Mouse (Mus musculus) limb, embryonic 10.5 days (tissue): ENCODE data around the gene Mta2. TPM values are rescaled to one million over a fixed set of nuclear protein-coding genes. Genes with fewer than 3 reads are reported as not detected.
"Not testable (repeated sequence)": the region's sequence is repeated elsewhere in the genome, so short reads cannot be mapped to it uniquely, and the experiment has no call there.

ENCODE experiments used
- DNase-seq: peaks from one replicate; pipeline ENCODE4 v3.0.0-alpha.2; 2017; ENCODE audit warnings: low spot score
- H3K27ac ChIP-seq: fragments of 300-500 bp; sonication (generic); 2 replicates; pipeline ENCODE4 v1.5.1; 2016; ENCODE audit warnings: mild to moderate bottlenecking
- H3K27me3 ChIP-seq: fragments of 300-500 bp; sonication (generic); 2 replicates; pipeline ENCODE4 v1.6.1; 2016; ENCODE audit warnings: low read depth, mild to moderate bottlenecking; ENCODE audit not compliant: poor library complexity, severe bottlenecking
- H3K36me3 ChIP-seq: fragments of 300-500 bp; sonication (generic); 2 replicates; pipeline ENCODE4 v1.6.1; 2016; ENCODE audit warnings: mild to moderate bottlenecking, moderate library complexity
- H3K4me1 ChIP-seq: fragments of 300-500 bp; sonication (generic); 2 replicates; pipeline ENCODE4 v1.6.1; 2016
- H3K4me3 ChIP-seq: fragments of 300-500 bp; sonication (generic); 2 replicates; pipeline ENCODE4 v1.5.1; 2016; ENCODE audit warnings: mild to moderate bottlenecking, moderate library complexity
- H3K9me3 ChIP-seq: fragments of 300-500 bp; sonication (generic); replicated peaks from 2 replicates; pipeline ENCODE4 v1.6.1; 2016; ENCODE audit warnings: mild to moderate bottlenecking
- WGBS: fragments of 180-500 bp; shearing (Covaris S2); methylation state at CpG from one replicate; pipeline ENCODE4 v1.1.7; 2016; 5-methylcytosine and 5-hydroxymethylcytosine counted together
- polyA plus RNA-seq: library from polyadenylated mRNA; unstranded; fragments of >200 nt; fragmentation: Nextera tagmentation; extraction: Ambion mirVana; gene quantifications from 2 replicates; pipeline ENCODE4 v1.2.1, GENCODE M21; 2016

Gene Mta2
- polyA plus RNA-seq, 1 experiment from 2014 or later = 233 TPM

DNA sequence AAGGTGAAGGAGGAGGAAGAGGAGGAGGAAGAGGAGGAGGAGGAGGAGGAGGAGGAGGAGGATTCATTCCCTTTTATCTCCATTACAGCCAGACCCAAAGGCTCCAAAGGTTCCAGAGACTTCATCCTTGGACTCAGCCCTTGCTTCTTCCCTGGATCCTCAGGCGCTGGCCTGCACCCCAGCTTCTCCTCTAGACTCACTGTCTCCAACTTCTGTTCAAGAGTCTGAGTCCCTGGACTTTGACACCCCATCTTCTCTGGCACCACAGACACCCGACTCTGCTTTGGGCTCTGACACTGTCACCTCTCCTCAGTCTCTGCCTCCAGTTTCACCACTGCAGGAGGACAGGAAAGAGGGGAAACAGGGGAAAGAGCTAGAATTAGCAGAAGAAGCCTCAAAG is 20.6 kb downstream of the Mta2 start:
- H3K4me3 ChIP-seq = no peak overlapping the region
- 81% methylated on average over 2 of the region's 2 CpGs for WGBS

DNA sequence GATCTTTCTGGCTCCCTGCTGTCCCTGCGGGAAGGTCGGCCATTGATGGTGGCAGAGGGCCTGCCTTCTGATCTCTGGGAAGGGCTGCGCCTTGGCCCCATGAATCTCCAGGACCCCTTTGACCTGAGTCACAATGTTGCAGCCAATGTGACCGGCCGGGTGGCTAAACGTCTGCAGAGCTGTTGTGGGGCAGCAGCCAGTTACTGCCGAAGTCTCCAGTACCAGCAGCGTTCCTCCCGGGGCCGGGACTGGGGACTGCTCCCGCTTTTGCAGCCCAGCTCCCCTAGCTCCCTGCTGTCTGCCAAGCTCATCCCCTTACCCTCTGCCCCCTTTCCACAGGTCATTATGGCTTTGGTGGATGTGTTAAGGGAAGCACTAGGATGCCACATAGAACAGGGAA is 23.4 kb downstream of the Mta2 start:
- peaks cover 78% of the 10 kb centered on the region for H3K36me3 ChIP-seq
- no peak for DNase-seq
- no peaks in the 10 kb centered on the region for H3K9me3 ChIP-seq
- peak overlapping the region; percentile 73 for H3K4me3 ChIP-seq
- no peaks in the 10 kb centered on the region for H3K27me3 ChIP-seq
- WGBS = 90% methylated on average over 11 of the region's 11 CpGs
- peak overlapping the region; percentile 88 for H3K27ac ChIP-seq
- peaks cover 19% of the 10 kb centered on the region for H3K4me1 ChIP-seq

More for the DNA sequence above, 20.6 kb downstream of the Mta2 start:
- Histone ChIP-seq H3K9me3 (no peaks in the 10 kb centered on the region), H3K36me3 (peaks cover 88% of the 10 kb centered on the region), H3K27ac (no peak overlapping the region), H3K27me3 (no peaks in the 10 kb centered on the region), H3K4me1 (peaks cover 15% of the 10 kb centered on the region)
- DNase-seq = no peak

DNA sequence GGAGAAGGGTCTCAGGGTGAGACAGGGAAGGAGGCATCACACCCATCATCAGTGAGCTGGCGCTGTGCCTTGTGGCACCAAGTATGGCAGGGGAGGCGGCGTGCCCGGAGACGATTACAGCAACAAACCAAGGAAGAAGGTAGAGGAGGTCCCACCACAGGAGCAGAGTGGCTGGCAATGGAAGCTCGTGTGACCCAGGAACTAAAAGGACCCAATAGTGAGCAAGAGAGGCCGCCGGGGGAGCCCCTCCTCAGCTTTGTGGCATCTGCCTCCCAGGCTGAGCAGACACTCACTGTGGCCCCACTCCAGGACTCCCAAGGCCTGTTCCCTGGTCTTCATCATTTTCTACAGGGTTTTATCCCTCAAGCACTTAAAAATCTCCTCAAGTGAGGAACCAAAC is 24.1 kb downstream of the Mta2 start:
- peaks cover 19% of the 10 kb centered on the region for H3K4me1 ChIP-seq
- WGBS = 79% methylated on average over 8 of the region's 8 CpGs
- H3K36me3 ChIP-seq = peaks cover 78% of the 10 kb centered on the region
- peak overlapping the region; percentile 88 for H3K27ac ChIP-seq
- H3K9me3 ChIP-seq = no peaks in the 10 kb centered on the region
- H3K27me3 ChIP-seq = no peaks in the 10 kb centered on the region
- no peak for DNase-seq
- H3K4me3 ChIP-seq = peak overlapping the region; percentile 73

DNA sequence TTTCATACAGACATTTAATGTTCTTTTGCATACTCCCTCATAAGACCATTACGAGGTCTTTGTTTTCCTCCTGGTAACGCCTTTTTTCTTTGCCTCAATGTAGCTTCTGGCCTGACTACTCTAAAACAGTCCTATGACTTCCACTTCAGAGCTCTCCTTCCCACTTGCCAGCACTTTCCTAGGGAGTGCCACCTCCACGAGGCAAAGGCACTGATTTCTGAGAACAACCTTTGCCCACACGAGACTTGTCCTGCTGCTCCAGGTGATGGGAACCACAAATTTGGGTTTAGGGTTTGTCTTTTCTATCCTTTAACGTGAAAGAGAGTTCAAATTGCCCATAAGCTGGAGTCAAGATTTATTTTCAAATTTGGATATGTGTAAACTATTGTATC is 24.5 kb downstream of the Mta2 start:
- WGBS = 49% methylated on average over 5 of the region's 5 CpGs
- Histone ChIP-seq H3K4me3 (peak overlapping the region; percentile 73), H3K9me3 (no peaks in the 10 kb centered on the region), H3K27ac (peak overlapping the region; percentile 88), H3K36me3 (peaks cover 78% of the 10 kb centered on the region), H3K27me3 (no peaks in the 10 kb centered on the region), H3K4me1 (peaks cover 19% of the 10 kb centered on the region)
- no peak for DNase-seq

DNA sequence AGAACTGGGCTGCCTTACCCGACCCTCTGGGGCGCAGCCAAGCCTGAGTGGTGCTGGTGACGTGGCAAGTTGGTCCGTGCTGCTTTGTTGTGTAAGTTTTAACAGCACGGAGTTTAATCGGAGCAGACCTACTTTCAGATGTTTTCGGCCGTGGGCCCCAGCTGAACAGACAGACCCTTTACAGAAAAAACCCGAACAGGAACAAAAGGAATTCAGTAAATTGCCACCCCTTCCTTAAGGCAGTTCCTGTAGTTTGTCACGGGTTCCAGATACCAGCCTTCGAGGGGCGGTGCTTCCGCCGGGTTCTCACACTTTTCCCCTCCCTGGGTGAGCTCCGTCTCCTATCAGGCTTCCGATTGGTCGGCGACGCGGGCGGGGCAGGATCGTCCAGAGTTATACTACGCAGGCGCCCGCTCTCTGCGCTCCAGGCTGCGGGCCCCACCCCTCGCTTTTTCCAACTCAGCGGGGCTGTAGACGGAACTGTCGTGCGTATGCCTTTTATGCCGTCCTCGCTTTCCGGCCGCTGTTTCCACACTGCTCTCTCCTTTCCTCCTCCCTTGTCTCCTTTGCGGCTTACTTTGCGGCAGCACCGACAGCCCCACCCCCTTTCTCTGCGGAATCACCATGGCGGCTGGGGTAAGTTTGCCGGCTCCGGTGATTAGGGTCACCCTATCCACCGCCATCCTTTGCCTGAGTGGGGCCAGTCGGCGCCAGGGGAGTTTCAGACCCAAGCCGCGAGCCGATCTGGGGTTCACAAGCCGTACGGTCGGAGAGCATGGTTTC is 25.1 kb downstream of the Mta2 start, which contains the start of gene Eef1g:
Gene Eef1g, plus strand, starts transcription at position 452 of the 783 bp plus-strand sequence.
- peaks cover 78% of the 10 kb centered on the region for H3K36me3 ChIP-seq
- peak within 1 kb of the TSS; percentile 88 for H3K27ac ChIP-seq
- no peaks in the 10 kb centered on the region for H3K27me3 ChIP-seq
- H3K4me1 ChIP-seq = peaks cover 19% of the 10 kb centered on the region
- H3K9me3 ChIP-seq = no peaks in the 10 kb centered on the region
- H3K4me3 ChIP-seq = peak within 1 kb of the TSS; percentile 73
- DNase-seq = peak; percentile 98
- 1% methylated on average over 52 of the region's 52 CpGs for WGBS

DNA sequence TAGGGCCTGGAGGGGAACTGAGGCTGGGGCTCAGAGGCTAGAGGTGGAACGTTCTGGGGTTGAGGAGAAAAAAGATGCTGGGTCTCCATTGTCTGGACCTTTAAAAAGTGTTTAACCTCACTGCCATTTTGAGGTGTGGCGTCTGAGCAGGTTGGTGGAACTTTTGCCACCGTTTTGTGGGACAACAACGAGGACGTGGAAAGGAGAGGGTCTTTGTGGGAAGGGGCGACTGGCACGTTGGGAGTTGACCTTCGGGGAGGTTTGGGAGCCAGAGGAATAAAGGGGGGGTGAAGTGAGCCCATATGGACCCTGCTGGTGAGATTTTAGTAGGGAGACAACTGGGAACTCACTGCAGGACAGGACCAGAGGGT is 25.7 kb downstream of the Mta2 start:
- no peak for DNase-seq
- 0% methylated on average over 8 of the region's 8 CpGs for WGBS
- peak overlapping the region; percentile 88 for H3K27ac ChIP-seq
- no peaks in the 10 kb centered on the region for H3K9me3 ChIP-seq
- peak overlapping the region; percentile 73 for H3K4me3 ChIP-seq
- no peaks in the 10 kb centered on the region for H3K27me3 ChIP-seq
- peaks cover 19% of the 10 kb centered on the region for H3K4me1 ChIP-seq
- peaks cover 78% of the 10 kb centered on the region for H3K36me3 ChIP-seq

DNA sequence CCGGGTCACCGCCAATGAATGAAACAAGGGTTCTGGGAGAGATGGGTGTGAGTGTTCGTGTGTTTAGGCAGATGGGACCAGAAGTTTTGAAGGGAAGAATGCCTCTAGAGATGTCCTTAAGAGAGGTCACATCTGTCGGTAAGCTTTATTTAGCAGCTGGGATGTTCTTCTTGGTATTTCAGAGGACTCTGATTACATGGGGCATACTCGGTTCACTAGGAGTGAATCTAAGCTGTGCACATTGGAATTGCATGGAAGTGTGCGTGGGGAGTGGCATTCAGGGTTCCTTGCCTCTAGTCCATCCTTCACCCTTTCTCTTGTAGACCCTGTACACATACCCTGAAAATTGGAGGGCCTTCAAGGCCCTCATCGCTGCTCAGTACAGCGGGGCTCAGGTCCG is 26.2 kb downstream of the Mta2 start:
- Histone ChIP-seq H3K4me3 (peak overlapping the region; percentile 73), H3K27me3 (no peaks in the 10 kb centered on the region), H3K36me3 (peaks cover 78% of the 10 kb centered on the region), H3K27ac (peak overlapping the region; percentile 88), H3K4me1 (peaks cover 19% of the 10 kb centered on the region), H3K9me3 (no peaks in the 10 kb centered on the region)
- no peak for DNase-seq
- WGBS = 6% methylated on average over 9 of the region's 9 CpGs

DNA sequence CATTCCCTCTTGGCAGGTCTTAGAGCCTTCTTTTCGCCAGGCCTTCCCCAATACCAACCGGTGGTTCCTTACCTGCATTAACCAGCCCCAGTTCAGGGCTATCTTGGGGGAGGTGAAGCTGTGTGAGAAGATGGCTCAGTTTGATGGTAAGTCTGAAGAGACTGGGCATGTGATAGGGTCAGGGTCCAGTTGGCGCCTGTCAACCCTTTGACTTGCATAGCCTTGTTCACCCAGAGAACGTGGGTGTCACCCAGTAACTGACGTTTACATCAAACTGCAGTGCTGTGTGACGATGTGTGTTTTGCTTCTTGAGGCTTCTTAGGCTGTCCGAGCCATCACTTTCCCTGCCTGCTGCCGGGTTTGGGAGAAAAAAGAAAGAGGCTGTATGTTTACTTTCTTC is 30.8 kb downstream of the Mta2 start:
- 94% methylated on average over 8 of the region's 8 CpGs for WGBS
- not testable (repeated sequence) for H3K4me1 ChIP-seq, H3K9me3 ChIP-seq, DNase-seq, H3K4me3 ChIP-seq, H3K27ac ChIP-seq, H3K27me3 ChIP-seq
- peaks cover 92% of the 10 kb centered on the region for H3K36me3 ChIP-seq

DNA sequence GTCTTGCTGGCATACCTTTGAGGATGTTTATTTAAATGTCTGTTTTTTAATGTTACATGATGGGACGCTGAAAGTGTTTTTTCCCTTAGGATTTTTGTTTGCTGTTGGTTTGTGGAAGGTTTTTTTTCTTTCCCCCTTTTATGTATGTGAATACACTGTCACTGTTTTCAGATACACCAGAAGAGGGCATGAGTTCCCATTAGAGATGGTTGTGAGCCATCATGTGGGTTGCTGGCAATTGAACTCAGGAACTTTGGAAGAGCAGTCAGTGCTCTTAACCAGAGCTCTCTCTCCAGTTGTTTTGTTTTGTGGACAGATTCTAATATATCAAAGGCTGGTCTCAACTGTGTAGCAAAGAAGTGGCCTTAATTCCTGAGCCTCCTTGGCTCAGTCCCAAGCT is 33.0 kb downstream of the Mta2 start:
- Histone ChIP-seq H3K4me3 (no peak overlapping the region), H3K27me3 (no peaks in the 10 kb centered on the region), H3K4me1 (no peaks in the 10 kb centered on the region; the same call in 1 of the 2 replicates), H3K27ac (no peak overlapping the region), H3K36me3 (peaks cover 100% of the 10 kb centered on the region), H3K9me3 (no peaks in the 10 kb centered on the region)
- DNase-seq = no peak
- 94% methylated on average over 1 of the region's 1 CpGs for WGBS

DNA sequence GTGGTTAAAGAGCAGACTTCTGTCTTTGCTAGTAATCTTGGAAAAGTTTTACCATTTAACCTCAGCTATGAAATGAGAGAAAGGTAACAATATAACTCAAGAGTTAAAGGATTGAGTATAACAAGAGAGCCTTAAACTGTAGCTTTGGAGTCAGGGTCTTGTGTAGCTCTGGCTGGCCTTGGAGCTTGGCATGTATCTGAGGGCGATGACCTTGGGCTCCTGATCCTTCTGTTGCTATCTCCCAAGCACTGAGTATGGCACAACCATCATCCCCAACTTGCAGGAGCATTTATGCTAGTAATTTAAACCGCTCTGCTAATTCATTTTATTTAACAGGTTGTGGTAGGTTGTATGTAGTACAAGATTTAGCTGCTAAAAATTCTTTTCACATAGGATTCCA is 33.8 kb downstream of the Mta2 start:
- H3K36me3 ChIP-seq = peaks cover 100% of the 10 kb centered on the region
- WGBS = 95% methylated on average over 2 of the region's 2 CpGs

DNA sequence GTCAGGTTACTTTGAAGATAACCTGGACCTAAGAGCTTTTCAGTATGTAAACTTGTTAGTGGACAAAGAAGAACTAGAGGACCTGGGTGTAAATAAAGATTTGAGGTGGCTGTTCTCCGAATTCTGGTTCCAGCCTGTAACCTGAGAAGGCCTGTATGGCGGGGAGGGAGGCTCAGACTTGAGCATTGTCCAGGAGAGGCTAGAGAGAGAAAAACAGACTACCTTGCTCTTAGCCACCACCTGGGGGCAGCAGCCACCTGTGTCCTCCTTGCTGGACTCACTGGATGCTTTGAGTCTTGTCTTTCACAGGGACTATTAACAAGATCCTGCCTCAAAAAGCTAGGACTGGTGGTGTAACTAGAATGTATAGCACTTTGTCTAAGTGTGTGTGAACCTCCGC is 34.9 kb downstream of the Mta2 start:
- Histone ChIP-seq H3K4me1 (no peaks in the 10 kb centered on the region; the same call in 1 of the 2 replicates), H3K27me3 (no peaks in the 10 kb centered on the region), H3K9me3 (no peaks in the 10 kb centered on the region), H3K36me3 (peaks cover 97% of the 10 kb centered on the region), H3K27ac (no peak overlapping the region; the same call in 1 of the 2 replicates), H3K4me3 (no peak overlapping the region)
- peak; percentile 70 for DNase-seq
- WGBS = 50% methylated on average over 3 of the region's 3 CpGs

More for the DNA sequence above, 33.8 kb downstream of the Mta2 start:
- no peaks in the 10 kb centered on the region for H3K9me3 ChIP-seq
- no peak for DNase-seq
- no peaks in the 10 kb centered on the region; the same call in 1 of the 2 replicates for H3K4me1 ChIP-seq
- no peak overlapping the region for H3K27ac ChIP-seq
- H3K27me3 ChIP-seq = no peaks in the 10 kb centered on the region
- H3K4me3 ChIP-seq = no peak overlapping the region

DNA sequence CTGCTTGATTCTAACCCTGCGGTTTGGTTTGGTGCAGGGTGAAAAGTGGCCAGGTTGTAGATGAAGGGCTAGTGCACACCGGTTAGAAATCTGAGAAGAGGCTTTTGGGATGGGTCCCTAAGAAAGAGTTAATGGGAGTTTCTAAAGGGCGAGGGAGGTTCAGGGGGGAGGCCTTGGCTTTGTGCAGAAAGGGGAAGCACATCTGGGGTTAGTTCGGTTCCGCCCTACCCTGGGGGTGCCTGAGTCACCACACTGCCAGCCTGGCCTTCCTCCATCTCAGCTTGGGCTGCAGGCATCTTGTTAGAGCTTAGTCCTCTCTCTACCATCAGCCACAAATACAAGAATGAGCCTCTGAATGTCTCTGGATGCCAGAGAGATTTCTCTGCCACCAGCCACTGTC is 39.1 kb downstream of the Mta2 start:
- Histone ChIP-seq H3K4me3 (no peak overlapping the region), H3K36me3 (peaks cover 62% of the 10 kb centered on the region), H3K27me3 (no peaks in the 10 kb centered on the region), H3K27ac (no peak overlapping the region; the same call in 1 of the 2 replicates), H3K4me1 (peaks cover 19% of the 10 kb centered on the region), H3K9me3 (no peaks in the 10 kb centered on the region)
- DNase-seq = no peak
- 59% methylated on average over 5 of the region's 5 CpGs for WGBS

DNA sequence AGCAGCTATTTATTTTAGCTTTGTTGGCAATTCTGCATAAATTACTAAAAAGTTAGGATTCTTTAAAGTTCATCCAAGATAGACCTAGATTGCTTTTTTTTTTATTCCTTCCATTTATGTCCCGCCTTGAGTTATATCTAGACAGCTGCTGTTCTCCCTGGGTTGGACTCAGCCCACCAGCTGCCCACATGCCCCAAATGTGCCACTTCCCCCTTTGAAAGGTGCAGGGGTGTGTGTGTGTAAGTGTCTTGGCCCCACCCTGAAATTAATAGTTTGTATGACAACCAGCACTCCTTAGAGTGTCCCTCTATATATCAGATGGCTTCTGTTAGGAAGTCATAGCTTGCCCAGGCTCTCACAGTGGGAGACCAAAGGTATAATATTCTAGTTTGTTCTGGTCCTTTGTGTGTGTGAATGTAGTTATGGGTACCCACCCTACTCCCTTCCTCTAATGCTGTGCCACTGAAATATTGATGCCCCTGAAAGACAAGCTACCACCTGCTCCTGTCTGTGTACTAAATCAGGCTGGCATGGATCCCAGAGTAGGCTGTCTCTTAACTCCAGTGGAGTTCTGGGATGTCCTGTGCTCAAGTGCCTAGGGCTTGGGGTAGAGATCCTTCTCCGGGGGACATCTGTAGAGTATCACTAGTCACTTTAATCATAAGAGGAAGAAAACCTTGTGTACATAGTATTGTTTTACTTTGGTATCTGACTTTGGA is 39.9 kb downstream of the Mta2 start:
- no peaks in the 10 kb centered on the region for H3K27me3 ChIP-seq
- DNase-seq = no peak
- H3K9me3 ChIP-seq = no peaks in the 10 kb centered on the region
- H3K4me1 ChIP-seq = peaks cover 19% of the 10 kb centered on the region
- H3K27ac ChIP-seq = no peak overlapping the region
- H3K36me3 ChIP-seq = peaks cover 54% of the 10 kb centered on the region
- 80% methylated on average over 2 of the region's 2 CpGs for WGBS
- no peak overlapping the region for H3K4me3 ChIP-seq
